Mouse (Mus musculus): ENCODE results near the gene Tdpoz5. TPM values are rescaled to one million over a fixed set of nuclear protein-coding genes. Genes with fewer than 3 reads are reported as not detected.
"Not testable (repeated sequence)": the region's sequence is repeated elsewhere in the genome, so short reads cannot be mapped to it uniquely, and the experiment has no call there.

The Tdpoz5 gene
- not detected in 2 replicates for polyA plus RNA-seq (2016; fragmentation: Nextera tagmentation; extraction: Ambion mirVana)

DNA sequence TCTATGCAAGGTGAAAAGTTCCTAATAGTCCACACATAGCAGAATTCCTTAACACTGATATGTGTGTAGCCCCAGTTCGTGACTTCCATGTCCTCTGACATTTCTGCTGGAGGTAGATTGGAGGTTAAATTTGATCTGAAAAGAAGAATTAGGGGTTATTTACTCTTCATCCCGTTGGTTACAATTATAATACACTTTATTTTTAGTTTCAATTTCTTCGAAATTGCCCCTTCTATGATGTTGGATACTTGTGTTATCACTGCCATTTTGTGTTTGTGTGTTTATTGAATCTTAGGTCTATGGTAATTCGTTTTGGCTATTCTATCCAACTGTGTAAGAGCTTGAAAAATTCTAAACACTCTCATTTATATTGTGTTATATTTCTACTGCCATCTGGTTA is at the start of gene Tdpoz5:
TSS of gene Tdpoz5 (minus strand) at position 101 of the 400 bp plus-strand sequence.
- 71% methylated on average over 3 of the region's 4 CpGs for WGBS
- not testable (repeated sequence) for ATAC-seq (ENCODE audit: low FRiP score, low read depth); H3K27me3 ChIP-seq; H3K36me3 ChIP-seq; H3K4me3 ChIP-seq; H3K27ac ChIP-seq (replicated peaks); H3K4me2 ChIP-seq (replicated peaks); H3K9me3 ChIP-seq; H3K9ac ChIP-seq (replicated peaks); H3K4me1 ChIP-seq

DNA sequence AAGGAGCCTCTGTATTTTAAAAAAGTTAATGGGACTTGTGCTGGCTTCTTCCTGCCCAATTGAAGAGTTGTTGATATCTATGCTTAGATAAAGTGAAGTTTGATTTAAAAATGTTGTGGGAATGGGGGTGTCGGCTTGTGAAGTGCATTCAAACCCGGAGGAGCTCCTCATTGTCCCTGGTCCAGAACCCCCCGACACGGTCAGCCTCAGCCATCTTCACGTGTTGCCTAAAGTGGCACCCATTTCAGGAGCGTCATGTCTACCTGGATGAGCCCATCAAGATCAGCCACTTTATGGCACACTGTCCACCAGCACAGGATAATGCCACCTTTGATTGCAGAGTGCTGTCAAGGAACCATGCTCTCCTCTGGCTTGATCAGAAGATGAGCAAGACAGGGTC is 7.8 kb upstream of the Tdpoz5 start:
- H3K9me3 ChIP-seq; H3K4me2 ChIP-seq (replicated peaks); H3K27me3 ChIP-seq; H3K27ac ChIP-seq (replicated peaks); H3K4me1 ChIP-seq; H3K9ac ChIP-seq (replicated peaks); ATAC-seq (ENCODE audit: low FRiP score, low read depth); H3K36me3 ChIP-seq; H3K4me3 ChIP-seq: not testable (repeated sequence)
- 95% methylated on average over 6 of the region's 6 CpGs for WGBS

GRCm38 (mm10) chr3:93943443-93943842 is 17.7 kb downstream of the Tdpoz5 start, which contains the start of gene Gm9117:
Gm9117 (minus strand) TSS chr3:93943543.
- ATAC-seq (ENCODE audit: low FRiP score, low read depth); H3K27me3 ChIP-seq; H3K4me1 ChIP-seq; H3K4me2 ChIP-seq (replicated peaks); H3K27ac ChIP-seq (replicated peaks); H3K9ac ChIP-seq (replicated peaks); H3K4me3 ChIP-seq; H3K36me3 ChIP-seq; H3K9me3 ChIP-seq: not testable (repeated sequence)
- WGBS: 73% methylated on average over 4 of the region's 4 CpGs

- H3K27me3 ChIP-seq; ATAC-seq (ENCODE audit: low FRiP score, low read depth); H3K4me2 ChIP-seq (replicated peaks); H3K9ac ChIP-seq (replicated peaks); H3K9me3 ChIP-seq; H3K27ac ChIP-seq (replicated peaks); H3K4me3 ChIP-seq; H3K4me1 ChIP-seq; H3K36me3 ChIP-seq: not testable (repeated sequence)
- no CpG with 5 or more reads among the region's 3 CpGs for WGBS
These were observed 22.7 kb downstream of the Tdpoz5 start for GRCm38 (mm10) chr3:93938386-93938785.

Other genes with a start within 250 kb of the Tdpoz5 start
- gene Gm5773, start 188.3 kb downstream of the Tdpoz5 start, polyA plus RNA-seq (2016; fragmentation: Nextera tagmentation; extraction: Ambion mirVana): not detected in 2 replicates
- gene Tdpoz4, start 164.9 kb downstream of the Tdpoz5 start, polyA plus RNA-seq (2016; fragmentation: Nextera tagmentation; extraction: Ambion mirVana): not detected in 2 replicates
- not detected in 2 replicates for gene Tdpoz3, start 135.3 kb downstream of the Tdpoz5 start, polyA plus RNA-seq (2016; fragmentation: Nextera tagmentation; extraction: Ambion mirVana)
- not detected in 2 replicates for gene Gm9117, start 17.8 kb downstream of the Tdpoz5 start, polyA plus RNA-seq (2016; fragmentation: Nextera tagmentation; extraction: Ambion mirVana)
- gene Gm9125, start 93.6 kb upstream of the Tdpoz5 start, polyA plus RNA-seq (2016; fragmentation: Nextera tagmentation; extraction: Ambion mirVana): not detected in 2 replicates
- gene Gm10697, start 111.3 kb upstream of the Tdpoz5 start, polyA plus RNA-seq (2016; fragmentation: Nextera tagmentation; extraction: Ambion mirVana): not detected in 2 replicates
- gene Gm10696, start 216.9 kb upstream of the Tdpoz5 start, polyA plus RNA-seq (2016; fragmentation: Nextera tagmentation; extraction: Ambion mirVana): not detected in 2 replicates
- gene Gm5286, start 235.4 kb upstream of the Tdpoz5 start, polyA plus RNA-seq (2016; fragmentation: Nextera tagmentation; extraction: Ambion mirVana): not detected in 2 replicates